Mouse (Mus musculus): ENCODE data around the gene Ptprm.
A peak's percentile ranks its signal among the peaks of the same experiment; 100 is the strongest.

Ptprm gene

GRCm38 (mm10) chr17:67354451-67355011 lies at the start of gene Ptprm:
TSS of gene Ptprm (minus strand) at chr17:67354457.
- DNase-seq = peak; percentile 79

GRCm38 (mm10) chr17:67396205-67396604 lies 41.9 kb upstream of the Ptprm start:
- DNase-seq = no peak

GRCm38 (mm10) chr17:67390851-67391250 lies 36.6 kb upstream of the Ptprm start:
- DNase-seq = no peak

GRCm38 (mm10) chr17:67388171-67388570 lies 33.9 kb upstream of the Ptprm start:
- no peak for DNase-seq

- no peak for DNase-seq
Observed at GRCm38 (mm10) chr17:67385286-67385685, 31.0 kb upstream of the Ptprm start.

GRCm38 (mm10) chr17:67383635-67384034 lies 29.4 kb upstream of the Ptprm start:
- no peak for DNase-seq

GRCm38 (mm10) chr17:67381618-67382017 lies 27.4 kb upstream of the Ptprm start:
- DNase-seq = no peak

GRCm38 (mm10) chr17:67367866-67368265 lies 13.6 kb upstream of the Ptprm start:
- DNase-seq = no peak

GRCm38 (mm10) chr17:67364491-67364890 lies 10.2 kb upstream of the Ptprm start:
- no peak for DNase-seq

- DNase-seq = no peak
Observed at GRCm38 (mm10) chr17:67363377-67364070, 9.3 kb upstream of the Ptprm start.

GRCm38 (mm10) chr17:67362131-67362530 lies 7.9 kb upstream of the Ptprm start:
- no peak for DNase-seq

- DNase-seq = no peak
Observed at GRCm38 (mm10) chr17:67360606-67361005, 6.3 kb upstream of the Ptprm start.

GRCm38 (mm10) chr17:67359578-67359977 lies 5.3 kb upstream of the Ptprm start:
- no peak for DNase-seq

GRCm38 (mm10) chr17:67358541-67358940 lies 4.3 kb upstream of the Ptprm start:
- no peak for DNase-seq

- no peak for DNase-seq
Observed at GRCm38 (mm10) chr17:67357191-67357590, 2.9 kb upstream of the Ptprm start.

- DNase-seq = no peak
Observed at GRCm38 (mm10) chr17:67355251-67355650, 994 bp upstream of the Ptprm start.

- DNase-seq = peak; percentile 33
Observed at GRCm38 (mm10) chr17:67353796-67354450, 334 bp downstream of the Ptprm start.

- DNase-seq = peak; percentile 45
Observed at GRCm38 (mm10) chr17:67352956-67353795, 1.1 kb downstream of the Ptprm start.

- DNase-seq = no peak
Observed at GRCm38 (mm10) chr17:67351423-67351822, 2.8 kb downstream of the Ptprm start.

GRCm38 (mm10) chr17:67350536-67350935 lies 3.7 kb downstream of the Ptprm start:
- no peak for DNase-seq

- DNase-seq = no peak
Observed at GRCm38 (mm10) chr17:67349594-67349993, 4.7 kb downstream of the Ptprm start.

- peak; percentile 19 for DNase-seq
Observed at GRCm38 (mm10) chr17:67346921-67347320, 7.3 kb downstream of the Ptprm start.

- DNase-seq = no peak
Observed at GRCm38 (mm10) chr17:67345157-67345556, 9.1 kb downstream of the Ptprm start.

All from kidney, adult 11 months (tissue).